9 mouse cellular contexts compared by ENCODE assay signal in the genomic region with DNA sequence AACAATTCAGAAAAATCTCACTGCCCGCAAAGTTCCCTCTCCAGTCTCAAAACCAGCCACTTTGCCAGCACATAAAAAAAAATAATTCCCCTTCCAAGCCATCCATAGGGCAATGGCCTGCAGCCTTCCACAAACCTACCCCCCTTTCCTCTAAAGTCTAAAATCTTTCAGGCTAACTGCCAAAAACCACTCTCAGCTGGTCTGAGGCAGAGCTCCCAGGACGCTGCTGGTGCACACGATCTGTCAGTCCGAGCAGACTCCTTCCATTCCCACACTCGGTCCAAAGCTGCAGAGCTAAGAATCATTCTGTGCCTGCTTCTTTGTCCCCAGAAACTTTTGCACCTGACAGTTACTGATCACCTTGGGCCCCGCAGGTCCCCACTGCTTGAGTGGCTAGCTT. TPM values are rescaled to one million over a fixed set of nuclear protein-coding genes. Genes with fewer than 3 reads are reported as not detected.
DNase-seq lines count a peak whose midpoint lies in the region; ATAC-seq and TF ChIP-seq lines count a peak whose summit lies in the region.
"Had no signal": no experiment of that assay in that cellular context is flagged by ENCODE, and none has a peak within 500 bp of the region (broad histone marks: within the 10 kb centered on the region; RNA-seq: fewer than 3 reads in every experiment).

No protein-coding gene starts in this region.

- no peaks in the 10 kb centered on the region for H3K36me3 ChIP-seq in heart, embryonic 12.5 days
- H3K36me3 ChIP-seq in hindbrain, postnatal 0 days (ENCODE audit: insufficient read depth, low read length): peaks cover 9% of the 10 kb centered on the region; the same call in 1 of the 2 replicates

- no peak overlapping the region; the same call in 1 of the 2 replicates for H3K9ac ChIP-seq in heart, embryonic 12.5 days
- H3K9ac ChIP-seq in hindbrain, postnatal 0 days (replicated peaks; ENCODE audit: low read length): peak overlapping the region; percentile 22; the same call in 1 of the 2 replicates

- H3K4me3 ChIP-seq in heart, embryonic 12.5 days: no peak overlapping the region
- no peak overlapping the region for H3K4me3 ChIP-seq in hindbrain, postnatal 0 days (ENCODE audit: low read length)
- H3K4me3 ChIP-seq in cerebellum, adult 2 months (replicated peaks; ENCODE audit: insufficient read depth, low read depth, low read length): no peak overlapping the region
- H3K4me3 ChIP-seq: erythroblast, embryonic 14.5 days had no signal

- peaks cover 13% of the 10 kb centered on the region for H3K4me1 ChIP-seq in heart, embryonic 12.5 days (replicated peaks)
- H3K4me1 ChIP-seq in hindbrain, postnatal 0 days (ENCODE audit: insufficient read depth, low read length): 0 out of 2 replicates have a peak, but pooled peaks cover 3% of the 10 kb centered on the region
- peaks cover 10% of the 10 kb centered on the region; the same call in 1 of the 2 replicates for H3K4me1 ChIP-seq in cerebellum, adult 2 months (ENCODE audit: control insufficient read depth, insufficient read depth, low read length)

- 40% methylated on average over 6 of the region's 6 CpGs for WGBS in heart, embryonic 12.5 days
- WGBS in hindbrain, postnatal 0 days: 27% methylated on average over 6 of the region's 6 CpGs
- 27% methylated on average over 6 of the region's 6 CpGs for WGBS in cerebellum, adult 2 months

- peak overlapping the region; percentile 55; the same call in 1 of the 2 replicates for H3K27ac ChIP-seq in heart, embryonic 12.5 days (ENCODE audit: poor library complexity, severe bottlenecking)
- H3K27ac ChIP-seq in hindbrain, postnatal 0 days: peak overlapping the region; percentile 69
- no peak overlapping the region for H3K27ac ChIP-seq in cerebellum, adult 2 months (ENCODE audit: insufficient read depth, low read length)

- H3K27me3 ChIP-seq in heart, embryonic 12.5 days (replicated peaks): no peaks in the 10 kb centered on the region
- H3K27me3 ChIP-seq in hindbrain, postnatal 0 days (ENCODE audit: insufficient read depth, low read length): no peaks in the 10 kb centered on the region
- H3K27me3 ChIP-seq in cerebellum, adult 2 months (ENCODE audit: control insufficient read depth, insufficient read depth, low read length): no peaks in the 10 kb centered on the region

- no peak for TF ChIP-seq POLR2A in cerebellum, adult 2 months (IDR thresholded peaks at IDR 0.05; ENCODE audit: borderline replicate concordance, insufficient read depth, low read length)

- no peaks in the 10 kb centered on the region for H3K9me3 ChIP-seq in heart, embryonic 12.5 days (replicated peaks)
- H3K9me3 ChIP-seq in hindbrain, postnatal 0 days (ENCODE audit: low read length): no peaks in the 10 kb centered on the region

- H3K4me2 ChIP-seq in heart, embryonic 12.5 days: no peak overlapping the region
- no peak overlapping the region for H3K4me2 ChIP-seq in hindbrain, postnatal 0 days (ENCODE audit: low read depth, low read length)

- no peak for TF ChIP-seq CTCF in hindbrain, postnatal 0 days (IDR thresholded peaks at IDR 0.05; ENCODE audit: low read depth)
- TF ChIP-seq CTCF in cerebellum, adult 2 months (IDR thresholded peaks at IDR 0.05; ENCODE audit: borderline replicate concordance, insufficient read depth, low read depth, low read length): no peak

- no peak for DNase-seq in heart, postnatal 4 days
- DNase-seq in brain, adult 2 months (ENCODE audit: low read depth, low spot score): peak; percentile 24
- peak; percentile 67 for DNase-seq in hindbrain, postnatal 0 days (ENCODE audit: low spot score)
- DNase-seq in cerebellum, adult 2 months: no peak
- DNase-seq in layer of hippocampus, postnatal 36 days: no peak
- no peak for DNase-seq in adrenal gland, postnatal 14 days

- ATAC-seq in heart, embryonic 12.5 days (ENCODE audit: insufficient number of reproducible peaks, low FRiP score): no peak; the same call in 1 of the 2 replicates
- ATAC-seq in hindbrain, postnatal 0 days: peak; percentile 82
- 0 out of 2 replicates have a peak, but pooled peaks have one; percentile 20 for ATAC-seq in megakaryocyte progenitor cell, adult 5-6 weeks (replicated peaks; ENCODE audit: poor library complexity)

RNA-seq across cellular contexts. Expression of a gene that starts 22.1 kb away (rescaled TPM):
- 23.7 and 24.5 TPM in 2 replicates for polyA plus RNA-seq in heart, embryonic 12.5 days (2016; fragmentation: Nextera tagmentation; extraction: Ambion mirVana)
- 10 to 100 TPM; 14.4 to 14.6 TPM for total RNA-seq in heart, postnatal 4 days (2021)
- 27.1 and 45.7 TPM in 2 replicates for total RNA-seq in hindbrain, postnatal 0 days (2014; rRNA removed)
- 34.9 and 35.6 TPM in 2 replicates for polyA plus RNA-seq in hindbrain, postnatal 0 days (2015; fragmentation: Nextera tagmentation; extraction: Ambion mirVana)
- 4.7 and 5.8 TPM in 2 replicates for total RNA-seq in megakaryocyte progenitor cell, adult 5-6 weeks (2015)
- 6.0 and 9.2 TPM in 2 replicates for total RNA-seq in megakaryocyte progenitor cell, adult 5-6 weeks (2017)
- polyA plus RNA-seq in cerebellum, adult 2 months (2012; rRNA removed): 25.4 and 27.6 TPM in 2 replicates
- 10 to 100 TPM; 26.9 to 33.4 TPM for total RNA-seq in layer of hippocampus, postnatal 36 days (2021)
- total RNA-seq in adrenal gland, postnatal 14 days (2021): 19.9 and 25.0 TPM in 2 replicates

RNA-seq across cellular contexts. Expression of a gene that starts 25.8 kb away (rescaled TPM):
- polyA plus RNA-seq in heart, embryonic 12.5 days (2016; fragmentation: Nextera tagmentation; extraction: Ambion mirVana): 4.7 and 5.4 TPM in 2 replicates
- total RNA-seq in heart, postnatal 4 days (2021): 10 to 100 TPM; 26.3 to 29.3 TPM
- total RNA-seq in hindbrain, postnatal 0 days (2014; rRNA removed): 84.1 and 85.2 TPM in 2 replicates
- polyA plus RNA-seq in hindbrain, postnatal 0 days (2015; fragmentation: Nextera tagmentation; extraction: Ambion mirVana): 23.8 and 24.9 TPM in 2 replicates
- total RNA-seq in megakaryocyte progenitor cell, adult 5-6 weeks (2015): 0.02 and 0.49 TPM in 2 replicates
- total RNA-seq in megakaryocyte progenitor cell, adult 5-6 weeks (2017): 0.78 TPM in 1 of 2 replicates, not detected in the other
- polyA plus RNA-seq in cerebellum, adult 2 months (2012; rRNA removed): 63.9 and 64.5 TPM in 2 replicates
- total RNA-seq in layer of hippocampus, postnatal 36 days (2021): 100 to 1,000 TPM; 105 to 106 TPM
- total RNA-seq in adrenal gland, postnatal 14 days (2021): 17.2 and 17.8 TPM in 2 replicates

RNA-seq across cellular contexts. Expression of a gene that starts 41.2 kb away (rescaled TPM):
- polyA plus RNA-seq in heart, embryonic 12.5 days (2016; fragmentation: Nextera tagmentation; extraction: Ambion mirVana): 193 and 200 TPM in 2 replicates
- total RNA-seq in heart, postnatal 4 days (2021): 100 to 1,000 TPM; 147 to 155 TPM
- total RNA-seq in hindbrain, postnatal 0 days (2014; rRNA removed): 108 and 141 TPM in 2 replicates
- polyA plus RNA-seq in hindbrain, postnatal 0 days (2015; fragmentation: Nextera tagmentation; extraction: Ambion mirVana): 156 and 164 TPM in 2 replicates
- 334 and 357 TPM in 2 replicates for total RNA-seq in megakaryocyte progenitor cell, adult 5-6 weeks (2015)
- total RNA-seq in megakaryocyte progenitor cell, adult 5-6 weeks (2017): 136 and 150 TPM in 2 replicates
- 214 and 220 TPM in 2 replicates for polyA plus RNA-seq in cerebellum, adult 2 months (2012; rRNA removed)
- total RNA-seq in layer of hippocampus, postnatal 36 days (2021): 100 to 1,000 TPM; 108 to 109 TPM
- 208 and 209 TPM in 2 replicates for total RNA-seq in adrenal gland, postnatal 14 days (2021)

Comparison
In these comparisons a context has a peak if more than half of its experiments do, and no peak if none do; other contexts are left out.
1. DNase-seq: peak in brain, adult 2 months (single experiment) and hindbrain, postnatal 0 days (single experiment); none in heart, postnatal 4 days (single experiment), cerebellum, adult 2 months (0 of 2), layer of hippocampus, postnatal 36 days (0 of 2) and adrenal gland, postnatal 14 days (single experiment).
2. RNA of a gene that starts 25.8 kb away (total RNA-seq): 105 to 106 TPM in layer of hippocampus, postnatal 36 days, 84.1 to 85.2 TPM in hindbrain, postnatal 0 days, 26.3 to 29.3 TPM in heart, postnatal 4 days and 17.2 to 17.8 TPM in adrenal gland, postnatal 14 days; 0.02 to 0.78 TPM in megakaryocyte progenitor cell, adult 5-6 weeks; every median in the first group is over 10 times any median in the second.